Mouse (Mus musculus) bone marrow, adult 2 months (tissue): ENCODE measurements around the gene Aldh1a7. TPM values are rescaled to one million over a fixed set of nuclear protein-coding genes. Genes with fewer than 3 reads are reported as not detected.
"Not testable (repeated sequence)": the region's sequence is repeated elsewhere in the genome, so short reads cannot be mapped to it uniquely, and the experiment has no call there.

ENCODE experiments used
- H3K27ac ChIP-seq: fragments of 200-500 bp; 2 replicates; pipeline ENCODE4 v1.5.1; 2012; ENCODE audit warnings: low read depth, mild to moderate bottlenecking, control low read depth, inconsistent platforms, low read length; ENCODE audit not compliant: control insufficient read depth, poor library complexity, insufficient read depth
- H3K4me1 ChIP-seq: fragments of 200-500 bp; 2 replicates; pipeline ENCODE4 v1.6.1; 2011; ENCODE audit warnings: low read length; ENCODE audit not compliant: control insufficient read depth, insufficient read depth
- H3K4me3 ChIP-seq: fragments of 200-500 bp; replicated peaks from 2 replicates; pipeline ENCODE3; 2011; ENCODE audit warnings: mild to moderate bottlenecking, low read depth, low read length, control low read depth; ENCODE audit not compliant: control insufficient read depth
- CTCF ChIP-seq: fragments of 200-500 bp; IDR thresholded peaks from 2 replicates; pipeline ENCODE4 v1.5.1; 2011; ENCODE audit warnings: low read length, control low read depth; ENCODE audit not compliant: control insufficient read depth, insufficient read depth
- POLR2A ChIP-seq: fragments of 200-500 bp; IDR thresholded peaks from 2 replicates; pipeline ENCODE4 v1.6.1; 2011; ENCODE audit warnings: low read depth, mild to moderate bottlenecking, control low read depth, low read length, borderline replicate concordance; ENCODE audit not compliant: control insufficient read depth
- WGBS: fragments of 180-500 bp; shearing (Covaris S2); methylation state at CpG from one replicate; pipeline ENCODE4 v1.1.7; 2018; 5-methylcytosine and 5-hydroxymethylcytosine counted together
- polyA plus RNA-seq: library from polyadenylated mRNA; stranded (reverse); fragments of >200 nt; gene quantifications from 2 replicates; pipeline ENCODE4 v1.2.4, GENCODE M21; 2011; ENCODE audit warnings: low replicate concordance; ENCODE audit not compliant: missing spikeins, insufficient read depth, insufficient read length

The Aldh1a7 gene
- polyA plus RNA-seq, 1 experiment, result 7.3 TPM

DNA sequence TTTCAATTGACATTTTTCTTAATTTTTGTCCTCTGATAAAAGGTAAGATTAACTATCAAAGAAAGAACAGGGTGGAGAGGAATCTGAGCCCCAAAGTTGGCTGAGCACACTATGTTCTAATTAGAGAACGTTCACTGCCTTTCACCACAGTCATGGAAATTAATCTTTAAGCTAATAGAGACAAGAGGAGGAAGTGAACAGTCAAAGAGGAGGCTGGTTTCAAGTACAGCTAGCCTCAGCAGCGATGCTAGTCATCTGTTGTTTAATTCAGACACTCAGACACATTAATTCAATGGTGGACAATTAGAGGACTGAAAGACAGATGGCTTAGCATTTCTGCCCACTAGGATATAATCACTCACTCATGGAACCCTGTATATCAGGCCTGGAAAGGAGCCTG lies 77.4 kb downstream of the Aldh1a7 start:
- no peak for TF ChIP-seq POLR2A
- no peak for TF ChIP-seq CTCF
- Histone ChIP-seq H3K4me1 (no peaks in the 10 kb centered on the region), H3K4me3 (no peak overlapping the region), H3K27ac (no peak overlapping the region)
- 29% methylated on average over 2 of the region's 2 CpGs for WGBS

DNA sequence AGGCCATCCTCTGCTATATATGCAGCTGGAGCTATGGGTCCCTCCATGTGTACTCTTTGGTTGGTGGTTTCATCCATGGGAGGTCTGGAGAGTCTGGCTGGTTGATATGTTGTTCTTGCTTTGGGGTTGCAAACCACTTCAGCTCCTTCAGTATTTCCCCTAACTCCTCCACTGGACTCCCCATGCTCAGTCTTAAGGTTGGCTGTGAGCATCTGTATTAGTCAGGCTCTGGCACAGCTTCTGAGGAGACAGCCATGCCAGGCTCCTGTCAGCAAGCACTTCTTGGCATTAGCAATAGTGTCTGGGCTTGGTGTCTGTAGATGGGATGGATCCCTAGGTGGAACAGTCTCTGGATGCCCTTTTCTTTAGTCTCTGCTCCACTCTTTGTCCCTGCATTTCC lies 79.9 kb downstream of the Aldh1a7 start:
- not testable (repeated sequence) for H3K4me3 ChIP-seq, H3K27ac ChIP-seq, H3K4me1 ChIP-seq

DNA sequence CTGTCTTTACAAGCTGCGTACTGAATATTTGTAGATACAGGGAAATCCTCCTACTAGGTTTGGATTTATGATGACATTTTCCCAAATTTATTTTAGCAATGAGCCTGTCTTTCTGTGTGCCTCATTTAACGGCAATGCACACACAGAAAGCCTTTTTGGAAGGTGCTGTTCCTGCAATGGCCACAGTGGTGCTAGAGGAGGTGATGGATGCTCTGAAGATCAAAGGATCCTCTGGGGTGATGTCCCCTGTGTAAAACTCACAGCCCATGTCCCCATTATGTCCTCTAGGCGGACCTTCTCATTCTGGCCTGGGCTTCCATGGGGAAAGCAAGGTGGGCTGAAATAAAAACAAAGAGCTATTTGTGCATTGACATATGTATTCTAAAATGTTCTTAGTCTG lies 83.0 kb downstream of the Aldh1a7 start:
- no peaks in the 10 kb centered on the region for H3K4me1 ChIP-seq
- no peak overlapping the region for H3K4me3 ChIP-seq
- no peak for TF ChIP-seq CTCF
- no peak for TF ChIP-seq POLR2A
- WGBS, result 73% methylated on average over 3 of the region's 3 CpGs
- H3K27ac ChIP-seq, result no peak overlapping the region

Other genes with a start within 250 kb of the Aldh1a7 start
- 49.9 and 60.4 TPM in 2 replicates for gene Aldh1a1, start 234.8 kb downstream of the Aldh1a7 start, polyA plus RNA-seq
- gene Tmc1, start 226.6 kb upstream of the Aldh1a7 start, polyA plus RNA-seq, result 1.3 and 5.4 TPM in 2 replicates